Mouse (Mus musculus) bone marrow, adult 2 months (tissue): ENCODE data around the gene Pltp.

Experiments
- CTCF ChIP-seq: fragments of 200-500 bp; IDR thresholded peaks from 2 replicates; pipeline ENCODE4 v1.5.1; 2011; ENCODE audit warnings: low read length, control low read depth; ENCODE audit not compliant: control insufficient read depth, insufficient read depth
- POLR2A ChIP-seq: fragments of 200-500 bp; IDR thresholded peaks from 2 replicates; pipeline ENCODE4 v1.6.1; 2011; ENCODE audit warnings: low read depth, mild to moderate bottlenecking, control low read depth, low read length, borderline replicate concordance; ENCODE audit not compliant: control insufficient read depth

- no peak for TF ChIP-seq POLR2A
- no peak for TF ChIP-seq CTCF
Measured at GRCm38 (mm10) chr2:164831029-164831428, 26.5 kb downstream of the Pltp start.
